Mouse (Mus musculus) intestine, postnatal 0 days (tissue): ENCODE data around the gene Disp3. TPM values are rescaled to one million over a fixed set of nuclear protein-coding genes. Genes with fewer than 3 reads are reported as not detected.

Experiments
- ATAC-seq: fragments of 200-750 bp; cut with Nextera tagmentation; 2 replicates; pipeline ENCODE4 v1.8.0; 2017; ENCODE audit warnings: mild to moderate bottlenecking, moderate TSS enrichment, moderate library complexity
- H3K27ac ChIP-seq: fragments of 300-500 bp; sonication (generic); 2 replicates; pipeline ENCODE4 v1.5.1; 2014; ENCODE audit warnings: mild to moderate bottlenecking, low read depth, low read length, moderate library complexity
- H3K27me3 ChIP-seq: fragments of 300-500 bp; sonication (generic); replicated peaks from 2 replicates; pipeline ENCODE4 v1.6.1; 2014; ENCODE audit warnings: low read length, mixed read lengths; ENCODE audit not compliant: control insufficient read depth, insufficient read depth
- H3K36me3 ChIP-seq: fragments of 300-500 bp; sonication (generic); 2 replicates; pipeline ENCODE4 v1.6.1; 2014; ENCODE audit warnings: mild to moderate bottlenecking, moderate library complexity; ENCODE audit not compliant: control insufficient read depth, insufficient read depth
- H3K4me1 ChIP-seq: fragments of 300-500 bp; sonication (generic); replicated peaks from 2 replicates; pipeline ENCODE4 v1.6.1; 2014; ENCODE audit warnings: antibody characterized with exemption, low read length, mixed read lengths; ENCODE audit not compliant: control insufficient read depth, insufficient read depth
- H3K4me2 ChIP-seq: fragments of 300-500 bp; sonication (generic); replicated peaks from 2 replicates; pipeline ENCODE4 v1.6.1; 2014; ENCODE audit warnings: low read depth, mild to moderate bottlenecking, moderate library complexity
- H3K4me3 ChIP-seq: fragments of 300-500 bp; sonication (generic); 2 replicates; pipeline ENCODE4 v1.5.1; 2014; ENCODE audit warnings: low read depth, low read length
- H3K9ac ChIP-seq: fragments of 300-500 bp; sonication (generic); 2 replicates; pipeline ENCODE4 v1.6.1; 2014; ENCODE audit warnings: mild to moderate bottlenecking, low read depth, low read length
- H3K9me3 ChIP-seq: fragments of 300-500 bp; sonication (generic); 2 replicates; pipeline ENCODE4 v1.6.1; 2016; ENCODE audit warnings: mixed run types; ENCODE audit not compliant: control insufficient read depth
- CTCF ChIP-seq: sonication (generic); IDR thresholded peaks from 2 replicates; pipeline ENCODE4 v1.5.1; 2016; ENCODE audit warnings: low read depth, mild to moderate bottlenecking, control low read depth, antibody characterized with exemption, moderate library complexity
- WGBS: fragments of 180-500 bp; shearing (Covaris S2); extraction: QIAGEN DNeasy Blood & Tissue Kit; methylation state at CpG from one replicate; pipeline ENCODE4 v1.1.7; 2014; 5-methylcytosine and 5-hydroxymethylcytosine counted together
- polyA plus RNA-seq: library from polyadenylated mRNA; unstranded; fragments of >200 nt; fragmentation: Nextera tagmentation; extraction: Ambion mirVana; gene quantifications from 2 replicates; pipeline ENCODE4 v1.2.1, GENCODE M21; 2015

Disp3 gene
- polyA plus RNA-seq, 1 experiment from 2014 or later: 0.04 TPM

GRCm38 (mm10) chr4:148297640-148298039 is 9.9 kb upstream of the Disp3 start:
- H3K27me3 ChIP-seq: no peaks in the 10 kb centered on the region
- no peak overlapping the region for H3K4me3 ChIP-seq
- H3K4me1 ChIP-seq: no peaks in the 10 kb centered on the region
- no peaks in the 10 kb centered on the region for H3K36me3 ChIP-seq
- H3K9me3 ChIP-seq: no peaks in the 10 kb centered on the region
- ATAC-seq: no peak
- TF ChIP-seq CTCF: no peak
- no peak overlapping the region for H3K4me2 ChIP-seq
- no peak overlapping the region for H3K9ac ChIP-seq
- WGBS: 65% methylated on average over 6 of the region's 6 CpGs
- no peak overlapping the region for H3K27ac ChIP-seq

- Histone ChIP-seq H3K4me1 (no peaks in the 10 kb centered on the region), H3K9me3 (no peaks in the 10 kb centered on the region), H3K27me3 (peaks cover 4% of the 10 kb centered on the region), H3K9ac (no peak overlapping the region), H3K36me3 (no peaks in the 10 kb centered on the region), H3K4me3 (no peak overlapping the region), H3K27ac (no peak overlapping the region), H3K4me2 (no peak overlapping the region)
- ATAC-seq: no peak
- WGBS: 16% methylated on average over 5 of the region's 5 CpGs
- TF ChIP-seq CTCF: no peak
Observed at GRCm38 (mm10) chr4:148293319-148293718, 5.6 kb upstream of the Disp3 start.

- Histone ChIP-seq H3K9me3 (no peaks in the 10 kb centered on the region), H3K27ac (no peak overlapping the region), H3K36me3 (no peaks in the 10 kb centered on the region), H3K27me3 (peaks cover 17% of the 10 kb centered on the region), H3K4me1 (no peaks in the 10 kb centered on the region), H3K9ac (no peak overlapping the region), H3K4me3 (no peak overlapping the region), H3K4me2 (no peak overlapping the region)
- ATAC-seq: no peak
- TF ChIP-seq CTCF: no peak
- 72% methylated on average over 10 of the region's 10 CpGs for WGBS
Observed at GRCm38 (mm10) chr4:148291849-148292248, 4.1 kb upstream of the Disp3 start.

GRCm38 (mm10) chr4:148291080-148291479 is 3.3 kb upstream of the Disp3 start:
- no peak overlapping the region for H3K27ac ChIP-seq
- 63% methylated on average over 2 of the region's 2 CpGs for WGBS
- no peaks in the 10 kb centered on the region for H3K4me1 ChIP-seq
- no peaks in the 10 kb centered on the region for H3K9me3 ChIP-seq
- H3K4me2 ChIP-seq: no peak overlapping the region
- TF ChIP-seq CTCF: no peak
- H3K4me3 ChIP-seq: no peak overlapping the region
- H3K9ac ChIP-seq: no peak overlapping the region
- ATAC-seq: no peak
- no peaks in the 10 kb centered on the region for H3K36me3 ChIP-seq
- H3K27me3 ChIP-seq: peaks cover 25% of the 10 kb centered on the region

DNA sequence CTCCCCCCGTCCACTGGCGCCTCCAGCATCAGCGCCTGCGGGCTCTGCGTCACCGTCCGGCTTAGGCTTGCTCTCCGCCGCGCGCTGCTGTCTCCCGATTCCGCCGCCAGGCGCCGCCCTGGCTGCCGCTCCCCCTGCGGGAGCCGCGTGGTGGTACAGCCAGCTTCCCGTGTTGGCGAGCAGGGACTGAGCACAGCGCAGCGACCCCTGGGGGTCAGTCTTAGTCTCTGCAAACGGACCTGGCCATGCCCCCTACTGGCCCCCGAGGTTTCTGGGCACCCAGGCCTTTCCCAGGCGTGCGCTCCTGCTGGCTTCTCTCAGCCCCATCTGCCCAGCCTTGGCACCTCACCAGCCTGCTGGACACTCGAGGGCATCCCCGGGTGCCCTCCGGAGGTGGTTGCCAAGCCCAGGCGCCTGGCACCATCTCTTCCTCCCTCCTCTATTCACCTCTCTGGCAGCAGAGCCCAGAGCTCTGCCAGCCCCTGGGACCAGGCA is 337 bp upstream of the Disp3 start:
- no peaks in the 10 kb centered on the region for H3K4me1 ChIP-seq
- no peaks in the 10 kb centered on the region for H3K36me3 ChIP-seq
- peak overlapping the region; percentile 26 for H3K4me3 ChIP-seq
- no peaks in the 10 kb centered on the region for H3K9me3 ChIP-seq
- no peak overlapping the region for H3K27ac ChIP-seq
- ATAC-seq: peak; percentile 77; the same call in 1 of the 2 replicates
- peak; percentile 97 for TF ChIP-seq CTCF
- H3K9ac ChIP-seq: no peak overlapping the region
- peaks cover 25% of the 10 kb centered on the region for H3K27me3 ChIP-seq
- WGBS: 3% methylated on average over 28 of the region's 32 CpGs
- H3K4me2 ChIP-seq: peak overlapping the region; percentile 62

DNA sequence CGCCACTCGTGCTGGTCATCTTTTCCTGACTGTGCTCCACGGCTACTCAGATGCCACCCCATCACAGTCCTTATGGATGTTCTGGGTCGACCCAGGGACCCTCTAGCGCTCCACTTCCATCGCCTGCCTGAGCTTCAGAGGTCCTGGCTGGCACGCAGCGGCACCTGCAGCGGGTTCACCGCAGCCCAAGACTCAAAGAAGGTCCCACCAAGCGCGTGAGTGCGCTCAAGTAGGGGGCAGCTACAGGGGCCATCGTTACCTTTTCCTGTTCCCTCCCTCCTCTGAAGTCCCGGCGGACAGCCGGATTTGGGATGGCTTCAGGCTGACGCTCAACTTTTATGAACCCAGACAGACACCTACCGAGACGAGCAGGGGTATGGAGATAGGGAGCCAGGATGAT is 724 bp downstream of the Disp3 start:
- H3K36me3 ChIP-seq: no peaks in the 10 kb centered on the region
- no peak overlapping the region for H3K9ac ChIP-seq
- H3K9me3 ChIP-seq: no peaks in the 10 kb centered on the region
- TF ChIP-seq CTCF: no peak
- no peak for ATAC-seq
- WGBS: 4% methylated on average over 20 of the region's 20 CpGs
- peaks cover 25% of the 10 kb centered on the region for H3K27me3 ChIP-seq
- no peaks in the 10 kb centered on the region for H3K4me1 ChIP-seq
- 0 out of 2 replicates have a peak overlapping the region, but pooled peaks have one; percentile 26 for H3K4me3 ChIP-seq
- peak overlapping the region; percentile 62 for H3K4me2 ChIP-seq
- H3K27ac ChIP-seq: no peak overlapping the region
